In genomic region chr4:95771542-95771941, GRCm38 (mm10) we compare ENCODE assay signal across 13 mouse cellular contexts.
"Had no signal": no experiment of that assay in that cellular context is flagged by ENCODE, and none has a peak within 500 bp of the region (broad histone marks: within the 10 kb centered on the region; RNA-seq: fewer than 3 reads in every experiment).

No protein-coding gene starts in this region.

- DNase-seq: liver; liver, embryonic 13.5 days; liver, postnatal 0 days; lung, postnatal 14 days; thymus, postnatal 4 days had no signal

- H3K27me3 ChIP-seq: liver, embryonic 13.5 days; lung, embryonic 15.5 days; midbrain, embryonic 15.5 days; neural tube, embryonic 12.5 days had no signal

- H3K9ac ChIP-seq: liver, embryonic 13.5 days; liver, postnatal 0 days; lung, embryonic 15.5 days; midbrain, embryonic 15.5 days; neural tube, embryonic 12.5 days had no signal

- H3K4me1 ChIP-seq: liver, embryonic 13.5 days; lung, embryonic 15.5 days; midbrain, embryonic 15.5 days had no signal

- H3K4me2 ChIP-seq: liver, embryonic 13.5 days; lung, embryonic 15.5 days; midbrain, embryonic 11.5 days; midbrain, embryonic 15.5 days; neural tube, embryonic 12.5 days had no signal

- H3K36me3 ChIP-seq: liver, embryonic 13.5 days; lung, embryonic 15.5 days; midbrain, embryonic 15.5 days; neural tube, embryonic 12.5 days had no signal

- ATAC-seq: inflammation-experienced regulatory T-cells, adult 6 months; liver, postnatal 0 days; midbrain, embryonic 15.5 days had no signal

- H3K9me3 ChIP-seq: liver, embryonic 13.5 days; lung, embryonic 15.5 days; megakaryocyte, embryonic 14.5 days; midbrain, embryonic 15.5 days; neural tube, embryonic 12.5 days had no signal

- H3K4me3 ChIP-seq: layer of hippocampus, adult 2 months; liver, embryonic 13.5 days; lung, embryonic 15.5 days; megakaryocyte, embryonic 14.5 days; midbrain, embryonic 15.5 days; neural tube, embryonic 12.5 days had no signal

- H3K27ac ChIP-seq: layer of hippocampus, adult 2 months; liver, embryonic 13.5 days; lung, embryonic 15.5 days; midbrain, embryonic 15.5 days; neural tube, embryonic 12.5 days; stomach, postnatal 0 days had no signal
